Mouse (Mus musculus): ENCODE results near the gene Urad. TPM values are rescaled to one million over a fixed set of nuclear protein-coding genes. Genes with fewer than 3 reads are reported as not detected.

Urad gene
- total RNA-seq (2021) = not detected
- long read RNA-seq, experiment 1 = 0 reads
- long read RNA-seq, experiment 2 = 0 reads

- no peak for DNase-seq (ENCODE audit: low spot score in 2 of 2)
Observed at GRCm38 (mm10) chr5:147322183-147322582, at the start of gene Urad. TSS of gene Urad (minus strand) at chr5:147322440.

GRCm38 (mm10) chr5:147370276-147370675 is 48.0 kb upstream of the Urad start:
- DNase-seq (ENCODE audit: low spot score in 2 of 2) = no peak

- no peak for DNase-seq (ENCODE audit: low spot score in 2 of 2)
Observed at GRCm38 (mm10) chr5:147368221-147368620, 46.0 kb upstream of the Urad start.

- DNase-seq (ENCODE audit: low spot score in 2 of 2) = no peak
Observed at GRCm38 (mm10) chr5:147365995-147366765, 43.9 kb upstream of the Urad start.

GRCm38 (mm10) chr5:147363054-147363453 is 40.8 kb upstream of the Urad start:
- DNase-seq (ENCODE audit: low spot score in 2 of 2) = no peak

GRCm38 (mm10) chr5:147358481-147358880 is 36.2 kb upstream of the Urad start:
- no peak for DNase-seq (ENCODE audit: low spot score in 2 of 2)

GRCm38 (mm10) chr5:147357536-147357935 is 35.3 kb upstream of the Urad start:
- DNase-seq (ENCODE audit: low spot score in 2 of 2) = no peak

- DNase-seq (ENCODE audit: low spot score in 2 of 2) = no peak
Observed at GRCm38 (mm10) chr5:147356260-147357055, 34.2 kb upstream of the Urad start.

- DNase-seq (ENCODE audit: low spot score in 2 of 2) = no peak
Observed at GRCm38 (mm10) chr5:147355788-147356187, 33.5 kb upstream of the Urad start.

GRCm38 (mm10) chr5:147354985-147355384 is 32.7 kb upstream of the Urad start:
- DNase-seq (ENCODE audit: low spot score in 2 of 2) = no peak

GRCm38 (mm10) chr5:147354161-147354780 is 32.0 kb upstream of the Urad start:
- peak; percentile 61 to 74 for DNase-seq (ENCODE audit: low spot score in 2 of 2)

- DNase-seq (ENCODE audit: low spot score in 2 of 2) = no peak
Observed at GRCm38 (mm10) chr5:147351931-147352330, 29.7 kb upstream of the Urad start.

- no peak for DNase-seq (ENCODE audit: low spot score in 2 of 2)
Observed at GRCm38 (mm10) chr5:147345981-147346380, 23.7 kb upstream of the Urad start.

- DNase-seq (ENCODE audit: low spot score in 2 of 2) = no peak
Observed at GRCm38 (mm10) chr5:147343904-147344303, 21.7 kb upstream of the Urad start.

- no peak for DNase-seq (ENCODE audit: low spot score in 2 of 2)
Observed at GRCm38 (mm10) chr5:147342901-147343300, 20.7 kb upstream of the Urad start.

- DNase-seq (ENCODE audit: low spot score in 2 of 2) = no peak
Observed at GRCm38 (mm10) chr5:147340741-147341414, 18.6 kb upstream of the Urad start.

GRCm38 (mm10) chr5:147339560-147339959 is 17.3 kb upstream of the Urad start:
- no peak for DNase-seq (ENCODE audit: low spot score in 2 of 2)

- DNase-seq (ENCODE audit: low spot score in 2 of 2) = no peak
Observed at GRCm38 (mm10) chr5:147338967-147339366, 16.7 kb upstream of the Urad start.

GRCm38 (mm10) chr5:147332711-147333110 is 10.5 kb upstream of the Urad start:
- DNase-seq (ENCODE audit: low spot score in 2 of 2) = no peak

GRCm38 (mm10) chr5:147331547-147331946 is 9.3 kb upstream of the Urad start:
- DNase-seq (ENCODE audit: low spot score in 2 of 2) = peak; percentile 31 to 53

- no peak for DNase-seq (ENCODE audit: low spot score in 2 of 2)
Observed at GRCm38 (mm10) chr5:147329946-147330345, 7.7 kb upstream of the Urad start.

Measured in left cerebral cortex, adult 18-20 months (tissue).